Mouse (Mus musculus) ES-Bruce4 (cell line): Measurements from ENCODE around the gene Gm10277.
"Not testable (repeated sequence)": the region's sequence is repeated elsewhere in the genome, so short reads cannot be mapped to it uniquely, and the experiment has no call there.

Experiments used
- CTCF ChIP-seq: IDR thresholded peaks from one replicate; pipeline ENCODE4 v1.8.1; 2011; ENCODE audit warnings: low read depth, low read length
- EP300 ChIP-seq: IDR thresholded peaks from 2 replicates; pipeline ENCODE4 v1.6.1; 2011; ENCODE audit warnings: low read depth, low read length; ENCODE audit not compliant: insufficient read depth
- POLR2A ChIP-seq: IDR thresholded peaks from one replicate; pipeline ENCODE4 v1.8.1; 2011; ENCODE audit warnings: low read length; ENCODE audit not compliant: insufficient read depth

DNA sequence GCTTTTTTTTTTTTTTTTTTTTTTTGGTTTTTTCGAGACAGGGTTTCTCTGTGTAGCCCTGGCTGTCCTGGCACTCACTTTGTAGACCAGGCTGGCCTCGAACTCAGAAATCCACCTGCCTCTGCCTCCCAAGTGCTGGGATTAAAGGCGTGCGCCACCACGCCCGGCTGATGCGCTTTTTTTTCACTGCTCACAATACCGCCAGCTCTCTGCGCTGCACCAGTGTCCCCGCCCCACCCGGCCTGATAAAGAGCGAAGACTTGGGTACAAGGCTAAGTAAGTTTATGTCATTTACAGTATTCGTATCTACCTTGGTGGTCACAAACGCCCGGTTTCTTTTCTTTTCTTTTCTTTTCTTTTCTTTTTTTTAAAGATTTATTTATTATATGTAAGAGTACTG is 40.4 kb downstream of the Gm10277 start:
- not testable (repeated sequence) for TF ChIP-seq POLR2A, CTCF, EP300
